Comparison of ENCODE assay signal across 9 mouse cellular contexts in the genomic region with DNA sequence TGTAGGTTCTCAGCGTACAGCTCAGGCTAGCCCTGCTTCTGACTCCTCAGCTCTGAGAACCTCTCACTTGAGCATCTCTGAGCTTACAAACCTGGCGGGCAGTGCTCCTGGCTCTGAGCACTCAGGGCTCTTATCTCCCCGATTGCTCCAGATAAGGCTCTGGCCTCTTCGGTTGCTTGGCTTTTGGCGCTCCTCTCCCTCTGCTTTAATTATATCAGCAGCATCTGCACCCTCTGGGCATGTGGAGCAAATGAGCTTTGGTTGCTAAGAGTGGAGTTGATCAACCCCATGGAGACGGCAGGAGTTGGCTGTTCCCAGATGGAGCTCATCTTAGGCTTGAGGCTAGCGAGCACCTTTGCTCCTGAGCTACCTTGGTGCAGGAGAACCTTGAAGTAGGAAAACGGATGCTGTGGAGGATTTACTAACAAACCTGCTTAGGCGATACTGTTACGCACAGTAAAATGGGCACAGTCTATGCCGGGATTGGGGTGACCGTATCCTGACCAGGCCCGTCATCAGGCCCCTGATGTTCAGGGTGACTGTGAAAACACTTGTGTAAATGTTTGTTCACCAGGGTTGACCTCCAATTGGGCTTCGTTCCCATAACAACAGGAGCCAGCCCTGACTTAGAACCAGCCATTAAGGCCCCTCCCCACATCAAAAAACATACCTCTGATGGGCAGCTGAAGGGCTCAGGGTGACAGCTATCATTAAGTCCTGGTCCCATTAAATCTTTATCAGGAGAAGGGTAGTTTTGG. TPM values are rescaled to one million over a fixed set of nuclear protein-coding genes. Genes with fewer than 3 reads are reported as not detected.
DNase-seq lines count a peak whose midpoint lies in the region; ATAC-seq and TF ChIP-seq lines count a peak whose summit lies in the region.
"Had no signal": no experiment of that assay in that cellular context is flagged by ENCODE, and none has a peak within 500 bp of the region (broad histone marks: within the 10 kb centered on the region; RNA-seq: fewer than 3 reads in every experiment).

No protein-coding gene starts in this region.

- peak overlapping the region; percentile 89 for H3K27ac ChIP-seq in liver, adult 2 months (replicated peaks; ENCODE audit: insufficient read depth, low read depth, low read length)
- no peak overlapping the region for H3K27ac ChIP-seq in embryonic facial prominence, embryonic 14.5 days (replicated peaks; ENCODE audit: low read depth, low read length)
- H3K27ac ChIP-seq in intestine, embryonic 15.5 days = peak overlapping the region; percentile 6; the same call in 1 of the 2 replicates
- H3K27ac ChIP-seq in neural tube, embryonic 12.5 days = no peak overlapping the region

- no peak for TF ChIP-seq CTCF in liver, adult 2 months (IDR thresholded peaks at IDR 0.05; ENCODE audit: low read depth, low read length)

- peaks cover 32% of the 10 kb centered on the region for H3K4me1 ChIP-seq in liver, adult 2 months (ENCODE audit: control insufficient read depth, insufficient read depth, low read length)
- peaks cover 7% of the 10 kb centered on the region for H3K4me1 ChIP-seq in embryonic facial prominence, embryonic 14.5 days (ENCODE audit: control insufficient read depth, insufficient read depth, low read length)
- H3K4me1 ChIP-seq in intestine, embryonic 15.5 days (replicated peaks) = peaks cover 42% of the 10 kb centered on the region
- peaks cover 21% of the 10 kb centered on the region for H3K4me1 ChIP-seq in neural tube, embryonic 12.5 days

- no peak for TF ChIP-seq POLR2A in liver, adult 2 months (IDR thresholded peaks at IDR 0.05; ENCODE audit: extremely low read depth, insufficient read depth, low read length)

- H3K4me3 ChIP-seq in liver, adult 2 months (ENCODE audit: insufficient read depth, low read depth, low read length) = peak overlapping the region; percentile 40
- no peak overlapping the region for H3K4me3 ChIP-seq in embryonic facial prominence, embryonic 14.5 days (ENCODE audit: low read depth, low read length)
- peak overlapping the region; percentile 54 for H3K4me3 ChIP-seq in intestine, embryonic 15.5 days (replicated peaks)
- no peak overlapping the region for H3K4me3 ChIP-seq in neural tube, embryonic 12.5 days

- 26% methylated on average over 14 of the region's 14 CpGs for WGBS in liver, adult 2 months
- 75% methylated on average over 14 of the region's 14 CpGs for WGBS in embryonic facial prominence, embryonic 14.5 days
- WGBS in intestine, embryonic 15.5 days = 58% methylated on average over 14 of the region's 14 CpGs
- 73% methylated on average over 14 of the region's 14 CpGs for WGBS in neural tube, embryonic 12.5 days

- no peaks in the 10 kb centered on the region for H3K27me3 ChIP-seq in liver, adult 2 months (ENCODE audit: control insufficient read depth, insufficient read depth, low read length)
- H3K27me3 ChIP-seq in embryonic facial prominence, embryonic 14.5 days (replicated peaks; ENCODE audit: control insufficient read depth, insufficient read depth, low read length) = no peaks in the 10 kb centered on the region
- H3K27me3 ChIP-seq in intestine, embryonic 15.5 days (replicated peaks) = no peaks in the 10 kb centered on the region
- H3K27me3 ChIP-seq in neural tube, embryonic 12.5 days (replicated peaks) = no peaks in the 10 kb centered on the region

- peaks cover 11% of the 10 kb centered on the region for H3K36me3 ChIP-seq in liver, adult 2 months (ENCODE audit: control insufficient read depth, insufficient read depth, low read length)
- peaks cover 27% of the 10 kb centered on the region; the same call in 1 of the 2 replicates for H3K36me3 ChIP-seq in embryonic facial prominence, embryonic 14.5 days (ENCODE audit: control insufficient read depth, insufficient read depth, low read length)
- H3K36me3 ChIP-seq in intestine, embryonic 15.5 days = peaks cover 14% of the 10 kb centered on the region; the same call in 1 of the 2 replicates
- H3K36me3 ChIP-seq in neural tube, embryonic 12.5 days = peaks cover 13% of the 10 kb centered on the region; the same call in 1 of the 2 replicates

- peak; percentile 96 for DNase-seq in liver, adult 2 months (ENCODE audit: extremely low read depth, low read depth, low spot score)
- DNase-seq in liver = no peak
- DNase-seq in embryonic facial prominence, embryonic 14.5 days (ENCODE audit: low spot score) = peak; percentile 17
- DNase-seq in kidney, postnatal 36 days = no peak
- DNase-seq in right cerebral cortex, postnatal 25 days = no peak
- DNase-seq in adrenal gland, postnatal 25 days = no peak
- DNase-seq: cerebellum, postnatal 10 days had no signal

- peak overlapping the region; percentile 93 for H3K9ac ChIP-seq in liver, adult 2 months (ENCODE audit: low read depth, low read length)
- H3K9ac ChIP-seq in embryonic facial prominence, embryonic 14.5 days (ENCODE audit: low read depth, low read length) = no peak overlapping the region
- H3K9ac ChIP-seq in intestine, embryonic 15.5 days = peak overlapping the region; percentile 69
- H3K9ac ChIP-seq in neural tube, embryonic 12.5 days = no peak overlapping the region

- H3K9me3 ChIP-seq in embryonic facial prominence, embryonic 14.5 days (ENCODE audit: control insufficient read depth, low read length) = no peaks in the 10 kb centered on the region
- no peaks in the 10 kb centered on the region for H3K9me3 ChIP-seq in intestine, embryonic 15.5 days
- no peaks in the 10 kb centered on the region for H3K9me3 ChIP-seq in neural tube, embryonic 12.5 days

- H3K4me2 ChIP-seq in embryonic facial prominence, embryonic 14.5 days (ENCODE audit: low read depth, low read length) = peak overlapping the region; percentile 73; the same call in 1 of the 2 replicates
- H3K4me2 ChIP-seq in intestine, embryonic 15.5 days (replicated peaks) = peak overlapping the region; percentile 81
- peak overlapping the region; percentile 78 for H3K4me2 ChIP-seq in neural tube, embryonic 12.5 days (replicated peaks)

- ATAC-seq in embryonic facial prominence, embryonic 14.5 days (ENCODE audit: low read depth) = no peak
- no peak for ATAC-seq in intestine, embryonic 15.5 days
- no peak for ATAC-seq in neural tube, embryonic 12.5 days (ENCODE audit: low FRiP score, low read depth)

- H3K79me2 ChIP-seq in liver, adult 2 months (ENCODE audit: control insufficient read depth, insufficient read depth, low read length) = peaks cover 43% of the 10 kb centered on the region

RNA-seq across cellular contexts. Expression of a gene that starts 3.1 kb away (rescaled TPM):
- total RNA-seq in liver, adult 2 months (2014; rRNA removed) = 61.4 and 82.8 TPM in 2 replicates
- 105 and 116 TPM in 2 replicates for polyA plus RNA-seq in liver, adult 2 months (2012; rRNA removed)
- 13.9 and 14.1 TPM in 2 replicates for polyA plus RNA-seq in embryonic facial prominence, embryonic 14.5 days (2014; fragmentation: Nextera tagmentation; extraction: Ambion mirVana)
- polyA plus RNA-seq in intestine, embryonic 15.5 days (2015; fragmentation: Nextera tagmentation; extraction: Ambion mirVana) = 76.7 and 81.2 TPM in 2 replicates
- polyA plus RNA-seq in neural tube, embryonic 12.5 days (2016; fragmentation: Nextera tagmentation; extraction: Ambion mirVana) = 30.4 and 33.2 TPM in 2 replicates
- 126 and 145 TPM in 2 replicates for total RNA-seq in adrenal gland, postnatal 25 days (2021)

RNA-seq across cellular contexts. Expression of a gene that starts 33.7 kb away (rescaled TPM):
- total RNA-seq in liver, adult 2 months (2014; rRNA removed) = 15.3 and 17.9 TPM in 2 replicates
- polyA plus RNA-seq in liver, adult 2 months (2012; rRNA removed) = 11.6 and 14.4 TPM in 2 replicates
- 70.4 and 81.9 TPM in 2 replicates for polyA plus RNA-seq in embryonic facial prominence, embryonic 14.5 days (2014; fragmentation: Nextera tagmentation; extraction: Ambion mirVana)
- 94.2 and 107 TPM in 2 replicates for polyA plus RNA-seq in intestine, embryonic 15.5 days (2015; fragmentation: Nextera tagmentation; extraction: Ambion mirVana)
- polyA plus RNA-seq in neural tube, embryonic 12.5 days (2016; fragmentation: Nextera tagmentation; extraction: Ambion mirVana) = 59.9 and 73.5 TPM in 2 replicates
- 4.7 and 5.6 TPM in 2 replicates for total RNA-seq in adrenal gland, postnatal 25 days (2021)

Comparison
In these comparisons a context has a peak if more than half of its experiments do, and no peak if none do; other contexts are left out.
1. DNase-seq: peak in liver, adult 2 months (single experiment) and embryonic facial prominence, embryonic 14.5 days (single experiment); none in liver (single experiment), kidney, postnatal 36 days (0 of 2), right cerebral cortex, postnatal 25 days (single experiment) and adrenal gland, postnatal 25 days (single experiment).
2. H3K27ac ChIP-seq: peak in liver, adult 2 months (single experiment) and intestine, embryonic 15.5 days (single experiment); none in embryonic facial prominence, embryonic 14.5 days (single experiment) and neural tube, embryonic 12.5 days (single experiment).
3. H3K4me3 ChIP-seq: peak in liver, adult 2 months (single experiment) and intestine, embryonic 15.5 days (single experiment); none in embryonic facial prominence, embryonic 14.5 days (single experiment) and neural tube, embryonic 12.5 days (single experiment).
4. H3K9ac ChIP-seq: peak in liver, adult 2 months (single experiment) and intestine, embryonic 15.5 days (single experiment); none in embryonic facial prominence, embryonic 14.5 days (single experiment) and neural tube, embryonic 12.5 days (single experiment).
5. Peak in every context shown above with its lines, with median percentiles within 50 percentile points of each other: H3K4me2 ChIP-seq.